Mouse (Mus musculus) ES-E14 (cell line): ENCODE measurements at regions not wholly inside any gene's neighbourhood (a gene's known extent, or its start where the extent isn't known, plus 50 kb on each side); places are given as distances from the start of the nearest gene placed in this dataset.

Source experiments
- DNase-seq: peaks from one replicate; pipeline ENCODE4 v3.0.0-alpha.2; 2013; ENCODE audit warnings: low read depth, low spot score
- H3K27ac ChIP-seq: 2 replicates; pipeline ENCODE4 v1.5.1; 2012; ENCODE audit warnings: low read depth, mild to moderate bottlenecking, low read length, moderate library complexity, mixed read lengths; ENCODE audit not compliant: poor library complexity, insufficient read depth, severe bottlenecking
- H3K36me3 ChIP-seq: 2 replicates; pipeline ENCODE4 v1.6.1; 2012; ENCODE audit warnings: mild to moderate bottlenecking, low read length, moderate library complexity, mixed read lengths; ENCODE audit not compliant: control insufficient read depth, poor library complexity, insufficient read depth, severe bottlenecking
- H3K4me1 ChIP-seq, 2 experiments: fragments of 150-350 bp in 1 of 2; sonication (generic) in 1 of 2; 2 replicates each; pipeline ENCODE4 v1.6.1; 2012; ENCODE audit warnings: low read length in 2 of 2, mild to moderate bottlenecking in 1 of 2, mixed read lengths in 1 of 2; ENCODE audit not compliant: control insufficient read depth in 2 of 2, insufficient read depth in 2 of 2, poor library complexity in 1 of 2
- H3K4me3 ChIP-seq, 2 experiments: fragments of 150-350 bp in 1 of 2; sonication (generic) in 1 of 2; 2 replicates each; pipeline ENCODE4 v1.5.1; 2012; ENCODE audit warnings: low read length in 2 of 2, low read depth in 1 of 2, mild to moderate bottlenecking in 1 of 2, mixed read lengths in 1 of 2; ENCODE audit not compliant: insufficient read depth in 1 of 2, poor library complexity in 1 of 2, severe bottlenecking in 1 of 2
- H3K9ac ChIP-seq: 2 replicates; pipeline ENCODE4 v1.6.1; 2012; ENCODE audit warnings: low read depth, mild to moderate bottlenecking, low read length, mixed read lengths; ENCODE audit not compliant: poor library complexity, insufficient read depth, severe bottlenecking
- H3K9me3 ChIP-seq: fragments of 150-350 bp; sonication (generic); 2 replicates; pipeline ENCODE4 v1.6.1; 2012; ENCODE audit warnings: low read depth, mild to moderate bottlenecking, low read length; ENCODE audit not compliant: control insufficient read depth, insufficient read depth
- CHD2 ChIP-seq: IDR thresholded peaks from 2 replicates; pipeline ENCODE4 v1.6.1; 2014; ENCODE audit warnings: mild to moderate bottlenecking, low read depth, low read length, inconsistent platforms
- HCFC1 ChIP-seq: IDR thresholded peaks from 2 replicates; pipeline ENCODE4 v1.6.1; 2012; ENCODE audit warnings: low read length, inconsistent platforms, borderline replicate concordance; ENCODE audit not compliant: insufficient read depth
- MAFK ChIP-seq: IDR thresholded peaks from 2 replicates; pipeline ENCODE4 v1.6.1; 2014; ENCODE audit warnings: mild to moderate bottlenecking, low read depth, low read length, inconsistent platforms; ENCODE audit not compliant: insufficient read depth
- ZC3H11A ChIP-seq: IDR thresholded peaks from 2 replicates; pipeline ENCODE4 v1.6.1; 2012; ENCODE audit warnings: low read depth, mild to moderate bottlenecking, inconsistent platforms, low read length, borderline replicate concordance
- ZNF384 ChIP-seq: IDR thresholded peaks from 2 replicates; pipeline ENCODE4 v1.6.1; 2012; ENCODE audit warnings: low read depth, low read length, inconsistent platforms
- in situ Hi-C, 2 experiments: fragments of 600-800 bp; cut with MboI; formaldehyde crosslinking; loops; one replicate each; pipeline ENCODE4 v1.15.1; 2025; ENCODE audit warnings: low sequenced_read_pairs in 2 of 2, inconsistent platforms in 1 of 2; ENCODE audit not compliant: unreplicated experiment in 2 of 2

DNA sequence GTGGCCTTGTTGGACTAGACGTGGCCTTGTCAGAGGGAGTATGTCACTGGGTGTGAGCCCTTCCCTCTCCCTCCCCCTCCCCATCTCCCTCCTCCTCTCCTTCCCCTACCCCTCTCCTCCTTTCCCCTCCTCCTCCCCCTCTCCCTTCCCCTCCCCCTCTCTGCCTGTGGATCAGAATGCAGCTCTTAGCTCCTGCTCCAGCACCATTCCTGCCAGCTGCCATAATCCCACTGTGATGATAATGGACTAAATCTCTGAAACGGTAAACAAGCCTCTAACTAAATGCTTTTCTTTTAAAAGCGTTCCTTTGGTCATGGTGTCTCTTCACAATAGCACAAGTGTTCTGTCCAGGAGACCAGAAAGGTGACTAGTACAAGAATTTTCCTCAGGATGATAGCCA, 573.1 kb upstream of the Gm19410 start:
- H3K4me3 ChIP-seq, result no peak overlapping the region
- H3K27ac ChIP-seq, result no peak overlapping the region
- no peak overlapping the region for H3K9ac ChIP-seq
- no peak for DNase-seq
- peaks cover 0 to 9% of the 10 kb centered on the region in 2 experiments; a peak in 1 of 4 replicates for H3K4me1 ChIP-seq
- in situ Hi-C loops, result no loop called here
- TF ChIP-seq ZNF384, result no peak
- TF ChIP-seq ZC3H11A, result no peak
- no peak for TF ChIP-seq HCFC1
- no peak for TF ChIP-seq CHD2
- TF ChIP-seq MAFK, result no peak
- no peaks in the 10 kb centered on the region for H3K36me3 ChIP-seq
- no peaks in the 10 kb centered on the region for H3K9me3 ChIP-seq

DNA sequence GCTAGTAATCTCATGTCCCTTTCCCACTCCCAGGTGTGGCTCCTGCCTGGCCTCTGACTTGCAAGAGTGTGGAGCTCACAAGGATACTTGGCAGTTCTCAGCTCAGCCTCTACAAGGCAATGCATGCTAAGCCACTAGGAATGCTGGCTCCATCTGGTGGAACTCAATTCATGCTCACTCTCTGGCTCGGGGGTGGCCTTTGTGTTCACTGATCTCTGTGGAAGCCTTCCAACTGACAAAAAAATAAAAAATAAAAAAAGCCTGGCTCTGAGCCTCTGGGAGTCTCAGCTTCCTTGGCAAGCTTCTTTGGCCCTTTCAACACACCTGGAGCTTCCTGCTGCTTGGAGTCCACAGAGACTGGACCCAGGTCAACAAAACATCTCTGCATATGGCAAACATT, 571.8 kb upstream of the Gm19410 start:
- no peak for DNase-seq
- Histone ChIP-seq H3K27ac (no peak overlapping the region), H3K9ac (no peak overlapping the region), H3K9me3 (no peaks in the 10 kb centered on the region), H3K36me3 (no peaks in the 10 kb centered on the region), H3K4me1 (peaks cover 0 to 9% of the 10 kb centered on the region in 2 experiments; a peak in 1 of 4 replicates), H3K4me3 (no peak overlapping the region)
- in situ Hi-C loops, result no loop called here
- TF ChIP-seq ZNF384 (no peak), HCFC1 (no peak), ZC3H11A (no peak), MAFK (no peak), CHD2 (no peak)

DNA sequence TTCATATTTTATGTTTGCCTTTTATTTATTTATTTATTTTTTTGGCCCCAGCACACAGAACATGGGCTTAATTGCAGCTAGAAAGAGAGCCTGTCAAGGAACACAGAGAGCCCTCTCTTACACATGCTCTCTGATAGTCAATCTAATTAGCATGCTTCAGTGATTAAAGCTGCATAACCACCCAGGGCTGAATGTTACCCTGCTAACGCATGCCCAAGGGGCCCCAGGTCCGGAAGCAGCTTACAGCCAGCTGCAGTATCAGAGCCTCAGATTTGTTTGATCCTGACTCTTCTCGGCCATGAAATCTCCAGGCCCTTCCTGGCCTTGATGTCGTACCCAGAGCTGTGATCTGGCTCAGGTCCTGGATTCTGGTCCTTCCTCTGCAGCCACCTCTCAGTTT, 569.4 kb upstream of the Gm19410 start:
- TF ChIP-seq CHD2, result no peak
- TF ChIP-seq ZC3H11A, result no peak
- TF ChIP-seq MAFK, result no peak
- TF ChIP-seq HCFC1, result no peak
- TF ChIP-seq ZNF384, result no peak
- no peak for DNase-seq
- H3K9me3 ChIP-seq, result no peaks in the 10 kb centered on the region
- no peaks in the 10 kb centered on the region for H3K36me3 ChIP-seq
- no peak overlapping the region for H3K9ac ChIP-seq
- H3K4me3 ChIP-seq, result no peak overlapping the region
- H3K4me1 ChIP-seq, result peaks cover 0 to 9% of the 10 kb centered on the region in 2 experiments; a peak in 1 of 4 replicates
- no peak overlapping the region for H3K27ac ChIP-seq
- in situ Hi-C loops, result no loop called here

DNA sequence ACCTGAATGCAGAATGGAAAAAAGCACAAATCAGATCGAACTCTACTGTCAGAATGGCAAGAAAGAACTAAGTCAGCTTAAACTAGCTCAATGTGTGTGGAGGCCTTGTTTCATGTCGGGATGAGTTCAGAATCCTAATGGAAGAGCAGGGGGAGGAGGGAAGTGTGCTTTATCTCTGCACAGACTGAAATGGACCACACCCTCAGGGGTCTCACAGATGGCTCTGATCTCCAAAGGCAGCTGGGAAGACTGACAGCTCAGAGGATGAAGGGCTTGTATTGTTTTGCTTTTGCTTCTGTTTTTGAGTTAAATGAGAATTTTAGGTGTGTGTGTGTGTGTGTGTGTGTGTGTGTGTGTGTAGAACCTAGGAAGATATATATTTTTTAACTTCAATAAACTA, 566.8 kb upstream of the Gm19410 start:
- DNase-seq, result no peak
- peaks cover 0 to 11% of the 10 kb centered on the region in 2 experiments; a peak in 1 of 4 replicates for H3K4me1 ChIP-seq
- H3K9ac ChIP-seq, result no peak overlapping the region
- no peak overlapping the region for H3K4me3 ChIP-seq
- H3K36me3 ChIP-seq, result no peaks in the 10 kb centered on the region
- TF ChIP-seq HCFC1, result no peak
- TF ChIP-seq ZNF384, result no peak
- TF ChIP-seq ZC3H11A, result no peak
- TF ChIP-seq MAFK, result no peak
- TF ChIP-seq CHD2, result no peak
- no peaks in the 10 kb centered on the region for H3K9me3 ChIP-seq
- H3K27ac ChIP-seq, result no peak overlapping the region
- in situ Hi-C loops, result no loop called here

DNA sequence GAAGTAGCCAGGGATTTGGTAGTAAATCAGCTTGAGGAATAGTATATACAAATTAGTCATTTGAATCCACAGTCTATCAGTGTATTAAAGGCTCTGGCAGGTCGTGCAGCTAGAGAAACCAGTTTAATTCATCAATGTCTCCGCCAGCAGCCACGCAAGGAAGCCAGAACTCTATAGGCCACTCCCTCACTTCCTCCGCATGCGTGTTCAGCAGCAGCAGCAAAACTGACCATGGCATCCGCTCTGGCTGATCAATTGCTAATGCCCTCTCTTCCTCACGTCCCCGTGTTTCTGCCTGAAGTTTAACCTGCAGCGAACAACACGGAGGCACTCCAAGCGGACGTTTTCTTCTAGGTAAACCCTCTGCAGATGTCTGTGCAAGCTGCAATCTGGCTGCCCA, 564.2 kb upstream of the Gm19410 start:
- Histone ChIP-seq H3K9me3 (no peaks in the 10 kb centered on the region), H3K9ac (no peak overlapping the region), H3K4me3 (no peak overlapping the region; a peak in 1 of 4 replicates), H3K4me1 (peaks cover 0 to 5% of the 10 kb centered on the region in 2 experiments; a peak in 1 of 4 replicates), H3K36me3 (no peaks in the 10 kb centered on the region), H3K27ac (no peak overlapping the region)
- no peak for DNase-seq
- in situ Hi-C loops, result no loop called here
- TF ChIP-seq HCFC1, result no peak
- no peak for TF ChIP-seq MAFK
- TF ChIP-seq CHD2, result no peak
- TF ChIP-seq ZNF384, result no peak
- no peak for TF ChIP-seq ZC3H11A
